Mouse (Mus musculus) limb, embryonic 12.5 days (tissue): ENCODE measurements around the gene H2-M10.4. TPM values are rescaled to one million over a fixed set of nuclear protein-coding genes. Genes with fewer than 3 reads are reported as not detected.

ENCODE experiments used
- polyA plus RNA-seq: library from polyadenylated mRNA; unstranded; fragments of >200 nt; fragmentation: Nextera tagmentation; extraction: Ambion mirVana; gene quantifications from 2 replicates; pipeline ENCODE4 v1.2.1, GENCODE M21; 2016

The H2-M10.4 gene
- polyA plus RNA-seq, 1 experiment from 2014 or later: not detected

Other genes with a start within 250 kb of the H2-M10.4 start
- gene Rpp21, start 204.3 kb downstream of the H2-M10.4 start, polyA plus RNA-seq: 95.8 and 107 TPM in 2 replicates
- 23.5 and 23.6 TPM in 2 replicates for gene Trim39, start 190.1 kb downstream of the H2-M10.4 start, polyA plus RNA-seq
- gene H2-M10.2, start 175.8 kb downstream of the H2-M10.4 start, polyA plus RNA-seq: not detected in 2 replicates
- gene H2-M10.1, start 136.2 kb downstream of the H2-M10.4 start, polyA plus RNA-seq: not detected in 2 replicates
- gene H2-M10.3, start 93.9 kb downstream of the H2-M10.4 start, polyA plus RNA-seq: not detected in 2 replicates
- gene H2-M11, start 84.7 kb upstream of the H2-M10.4 start, polyA plus RNA-seq: not detected in 2 replicates
- gene H2-M9, start 180.3 kb upstream of the H2-M10.4 start, polyA plus RNA-seq: not detected in 2 replicates
- not detected in 2 replicates for gene H2-M1, start 209.9 kb upstream of the H2-M10.4 start, polyA plus RNA-seq